8 mouse cellular contexts compared by ENCODE assay signal in the genomic region with DNA sequence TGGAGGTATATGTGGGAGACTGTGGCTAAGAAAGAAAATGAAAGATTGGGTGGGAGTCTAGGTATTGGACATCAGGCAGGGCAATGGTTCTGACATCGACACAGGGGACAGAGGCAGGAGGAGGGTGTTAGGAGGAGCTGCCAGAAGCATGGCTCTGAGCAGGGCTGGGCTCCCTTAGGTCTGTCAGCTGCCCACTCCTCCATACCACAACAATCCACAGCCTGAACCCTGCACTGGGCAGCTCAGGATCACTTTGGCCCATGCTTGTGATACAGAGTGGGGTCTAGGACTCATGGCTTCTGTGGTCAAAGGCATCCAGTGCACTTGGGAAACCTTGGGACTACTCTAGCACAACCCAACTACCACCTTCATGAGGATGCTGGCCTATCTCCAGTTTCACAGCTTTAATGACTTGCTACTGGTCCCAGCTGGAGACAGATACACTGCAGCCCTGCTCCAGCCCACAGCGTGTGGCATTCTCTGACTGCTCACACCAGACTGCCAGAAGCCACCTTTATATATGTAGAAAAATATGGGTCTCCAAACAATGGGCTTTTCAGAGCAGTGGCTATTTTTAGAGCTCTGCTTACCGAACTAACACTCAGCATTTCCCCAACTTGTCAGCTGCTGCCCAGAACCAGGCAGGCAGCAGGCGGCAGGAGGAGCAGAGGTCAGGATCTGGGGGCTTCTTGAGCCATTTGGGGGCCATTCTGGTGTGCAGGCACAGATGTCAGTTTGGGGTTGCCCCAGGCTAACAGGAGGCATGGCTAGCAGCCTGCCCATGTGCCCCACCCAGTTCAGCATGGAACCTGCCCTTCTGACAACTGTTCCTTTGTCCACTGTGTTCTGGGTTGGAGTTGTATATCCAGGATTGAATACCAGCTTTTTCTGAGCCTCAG.
DNase-seq lines count a peak whose midpoint lies in the region; ATAC-seq and TF ChIP-seq lines count a peak whose summit lies in the region.

No protein-coding gene starts in this region.

- 49% methylated on average over 4 of the region's 4 CpGs for WGBS in liver, embryonic 12.5 days (ENCODE audit: insufficient replicate concordance)
- WGBS in liver, embryonic 11.5 days: 41% methylated on average over 4 of the region's 4 CpGs
- WGBS in embryonic facial prominence, embryonic 14.5 days: 25% methylated on average over 4 of the region's 4 CpGs
- 22% methylated on average over 4 of the region's 4 CpGs for WGBS in hindbrain, embryonic 14.5 days

- no peak for TF ChIP-seq POLR2A in myocyte (IDR thresholded peaks at IDR 0.05; ENCODE audit: insufficient read length, low read depth)

- DNase-seq in liver, embryonic 11.5 days (ENCODE audit: low spot score): no peak
- DNase-seq in embryonic facial prominence, embryonic 14.5 days (ENCODE audit: low spot score): peak; percentile 64
- DNase-seq in hindbrain, embryonic 14.5 days (ENCODE audit: low spot score): no peak
- DNase-seq in ovary, adult 18-20 months (ENCODE audit: low spot score): no peak
- DNase-seq in kidney, adult 8-10 months: no peak

- ATAC-seq in liver, embryonic 12.5 days: no peak
- no peak for ATAC-seq in liver, embryonic 11.5 days (replicated peaks; ENCODE audit: low FRiP score)
- ATAC-seq in embryonic facial prominence, embryonic 14.5 days (ENCODE audit: low read depth): peak; percentile 39; the same call in 1 of the 2 replicates
- no peak for ATAC-seq in hindbrain, embryonic 14.5 days (ENCODE audit: low FRiP score)
- ATAC-seq in activated CD4-positive, CD25-positive, alpha-beta regulatory T cell, adult 4 months: no peak

- H3K9me3 ChIP-seq in liver, embryonic 12.5 days (replicated peaks): no peaks in the 10 kb centered on the region
- no peaks in the 10 kb centered on the region for H3K9me3 ChIP-seq in liver, embryonic 11.5 days (ENCODE audit: control insufficient read depth, low read length)
- H3K9me3 ChIP-seq in embryonic facial prominence, embryonic 14.5 days (ENCODE audit: control insufficient read depth, low read length): no peaks in the 10 kb centered on the region
- H3K9me3 ChIP-seq in hindbrain, embryonic 14.5 days (ENCODE audit: control insufficient read depth, low read length): no peaks in the 10 kb centered on the region

- peaks cover 4% of the 10 kb centered on the region for H3K36me3 ChIP-seq in liver, embryonic 12.5 days
- no peaks in the 10 kb centered on the region for H3K36me3 ChIP-seq in liver, embryonic 11.5 days (ENCODE audit: control insufficient read depth, insufficient read depth, low read length)
- no peaks in the 10 kb centered on the region for H3K36me3 ChIP-seq in embryonic facial prominence, embryonic 14.5 days (ENCODE audit: control insufficient read depth, insufficient read depth, low read length)
- no peaks in the 10 kb centered on the region for H3K36me3 ChIP-seq in hindbrain, embryonic 14.5 days (replicated peaks; ENCODE audit: control insufficient read depth, insufficient read depth)
- no peaks in the 10 kb centered on the region for H3K36me3 ChIP-seq in myocyte (ENCODE audit: control insufficient read depth, insufficient read depth)

- peaks cover 87% of the 10 kb centered on the region for H3K4me1 ChIP-seq in liver, embryonic 12.5 days
- peaks cover 61% of the 10 kb centered on the region for H3K4me1 ChIP-seq in liver, embryonic 11.5 days (replicated peaks; ENCODE audit: control insufficient read depth, insufficient read depth, low read length)
- peaks cover 72% of the 10 kb centered on the region for H3K4me1 ChIP-seq in embryonic facial prominence, embryonic 14.5 days (ENCODE audit: control insufficient read depth, insufficient read depth, low read length)
- H3K4me1 ChIP-seq in hindbrain, embryonic 14.5 days (replicated peaks; ENCODE audit: control insufficient read depth, insufficient read depth, low read length): peaks cover 84% of the 10 kb centered on the region

- H3K27ac ChIP-seq in liver, embryonic 12.5 days: peak overlapping the region; percentile 49
- no peak overlapping the region for H3K27ac ChIP-seq in liver, embryonic 11.5 days (ENCODE audit: low read depth, low read length)
- H3K27ac ChIP-seq in embryonic facial prominence, embryonic 14.5 days (replicated peaks; ENCODE audit: low read depth, low read length): peak overlapping the region; percentile 75
- H3K27ac ChIP-seq in hindbrain, embryonic 14.5 days: peak overlapping the region; percentile 63

- H3K4me3 ChIP-seq in liver, embryonic 12.5 days: no peak overlapping the region
- H3K4me3 ChIP-seq in liver, embryonic 11.5 days (ENCODE audit: low read depth, low read length): no peak overlapping the region
- H3K4me3 ChIP-seq in embryonic facial prominence, embryonic 14.5 days (ENCODE audit: low read depth, low read length): no peak overlapping the region
- no peak overlapping the region for H3K4me3 ChIP-seq in hindbrain, embryonic 14.5 days (replicated peaks; ENCODE audit: low read length)
- H3K4me3 ChIP-seq in myocyte: no peak overlapping the region

- no peak overlapping the region for H3K4me2 ChIP-seq in liver, embryonic 12.5 days
- H3K4me2 ChIP-seq in liver, embryonic 11.5 days: no peak overlapping the region; the same call in 1 of the 2 replicates
- no peak overlapping the region for H3K4me2 ChIP-seq in embryonic facial prominence, embryonic 14.5 days (ENCODE audit: low read depth, low read length)
- H3K4me2 ChIP-seq in hindbrain, embryonic 14.5 days (replicated peaks): no peak overlapping the region
- peak overlapping the region; percentile 55 for H3K4me2 ChIP-seq in myocyte (ENCODE audit: low read depth)

- no peaks in the 10 kb centered on the region for H3K27me3 ChIP-seq in liver, embryonic 12.5 days (replicated peaks)
- H3K27me3 ChIP-seq in liver, embryonic 11.5 days (replicated peaks; ENCODE audit: control insufficient read depth, insufficient read depth, low read length): no peaks in the 10 kb centered on the region
- H3K27me3 ChIP-seq in embryonic facial prominence, embryonic 14.5 days (replicated peaks; ENCODE audit: control insufficient read depth, insufficient read depth, low read length): no peaks in the 10 kb centered on the region
- H3K27me3 ChIP-seq in hindbrain, embryonic 14.5 days (ENCODE audit: control insufficient read depth, insufficient read depth, low read length): no peaks in the 10 kb centered on the region
- no peaks in the 10 kb centered on the region for H3K27me3 ChIP-seq in myocyte (ENCODE audit: control insufficient read depth, insufficient read depth, insufficient read length)

- no peak overlapping the region for H3ac ChIP-seq in myocyte (ENCODE audit: control insufficient read depth, insufficient read length)

- H3K9ac ChIP-seq in liver, embryonic 12.5 days: no peak overlapping the region
- H3K9ac ChIP-seq in liver, embryonic 11.5 days (ENCODE audit: low read depth, low read length): no peak overlapping the region
- H3K9ac ChIP-seq in embryonic facial prominence, embryonic 14.5 days (ENCODE audit: low read depth, low read length): no peak overlapping the region
- no peak overlapping the region for H3K9ac ChIP-seq in hindbrain, embryonic 14.5 days

- H3K79me2 ChIP-seq in myocyte (ENCODE audit: control insufficient read depth, insufficient read depth): peaks cover 72% of the 10 kb centered on the region

TF ChIP-seq in myocyte, 11 proteins besides CTCF, POLR2A, EP300 and RAD21:
- TF ChIP-seq CEBPB (IDR thresholded peaks at IDR 0.05; ENCODE audit: insufficient read depth, poor library complexity, severe bottlenecking): no peak
- peak; percentile 70 to 96 (median 89) for TF ChIP-seq MYOG (IDR thresholded peaks at IDR 0.05; ENCODE audit: control insufficient read depth in 1 of 3, insufficient read depth in 1 of 3, insufficient read length in 2 of 3, low read depth in 2 of 3)
- TF ChIP-seq POLR2AphosphoS2 (IDR thresholded peaks at IDR 0.05; ENCODE audit: insufficient read length, low read depth): no peak
- TF ChIP-seq SRF (IDR thresholded peaks at IDR 0.05; ENCODE audit: control insufficient read depth, insufficient read length, low read depth): no peak
- TF ChIP-seq TCF12 (IDR thresholded peaks at IDR 0.05; ENCODE audit: insufficient read depth, poor library complexity, severe bottlenecking): peak; percentile 59
- peak; percentile 76 for TF ChIP-seq TCF3 (IDR thresholded peaks at IDR 0.05; ENCODE audit: insufficient read length, low read depth)
- TF ChIP-seq E2F4 (IDR thresholded peaks at IDR 0.05; ENCODE audit: insufficient read depth): no peak
- peak in 2 of 3 experiments; percentile 87 to 90 for TF ChIP-seq MYOD1 (IDR thresholded peaks at IDR 0.05; ENCODE audit: control insufficient read depth in 1 of 3, insufficient read length in 2 of 3, low read depth in 2 of 3)
- TF ChIP-seq MAX (IDR thresholded peaks at IDR 0.05; ENCODE audit: low read depth): no peak
- no peak for TF ChIP-seq REST (IDR thresholded peaks at IDR 0.05; ENCODE audit: insufficient read depth, insufficient read length)
- no peak for TF ChIP-seq USF1 (IDR thresholded peaks at IDR 0.05; ENCODE audit: low read depth)
TF ChIP-seq in myocyte: peak in this region for 4.
